Mouse (Mus musculus): Measurements from ENCODE around the gene Foxp4. TPM values are rescaled to one million over a fixed set of nuclear protein-coding genes. Genes with fewer than 3 reads are reported as not detected.

The Foxp4 gene
- total RNA-seq (2017) = 1.8 and 3.7 TPM in 2 replicates

GRCm38 (mm10) chr17:47924383-47925339 is at the start of gene Foxp4:
Gene Foxp4 (minus strand): TSS chr17:47924645.
- ATAC-seq (replicated peaks; ENCODE audit: low read depth, poor library complexity, severe bottlenecking) = peak; percentile 85

- peak; percentile 47 for ATAC-seq (replicated peaks; ENCODE audit: low read depth, poor library complexity, severe bottlenecking)
These were observed 49.4 kb upstream of the Foxp4 start for GRCm38 (mm10) chr17:47973563-47974472.

GRCm38 (mm10) chr17:47965885-47966505 is 41.5 kb upstream of the Foxp4 start:
- ATAC-seq (replicated peaks; ENCODE audit: low read depth, poor library complexity, severe bottlenecking) = no peak

GRCm38 (mm10) chr17:47958046-47958790 is 33.8 kb upstream of the Foxp4 start:
- no peak for ATAC-seq (replicated peaks; ENCODE audit: low read depth, poor library complexity, severe bottlenecking)

- ATAC-seq (replicated peaks; ENCODE audit: low read depth, poor library complexity, severe bottlenecking) = no peak
These were observed 32.0 kb upstream of the Foxp4 start for GRCm38 (mm10) chr17:47956486-47956885.

DNA sequence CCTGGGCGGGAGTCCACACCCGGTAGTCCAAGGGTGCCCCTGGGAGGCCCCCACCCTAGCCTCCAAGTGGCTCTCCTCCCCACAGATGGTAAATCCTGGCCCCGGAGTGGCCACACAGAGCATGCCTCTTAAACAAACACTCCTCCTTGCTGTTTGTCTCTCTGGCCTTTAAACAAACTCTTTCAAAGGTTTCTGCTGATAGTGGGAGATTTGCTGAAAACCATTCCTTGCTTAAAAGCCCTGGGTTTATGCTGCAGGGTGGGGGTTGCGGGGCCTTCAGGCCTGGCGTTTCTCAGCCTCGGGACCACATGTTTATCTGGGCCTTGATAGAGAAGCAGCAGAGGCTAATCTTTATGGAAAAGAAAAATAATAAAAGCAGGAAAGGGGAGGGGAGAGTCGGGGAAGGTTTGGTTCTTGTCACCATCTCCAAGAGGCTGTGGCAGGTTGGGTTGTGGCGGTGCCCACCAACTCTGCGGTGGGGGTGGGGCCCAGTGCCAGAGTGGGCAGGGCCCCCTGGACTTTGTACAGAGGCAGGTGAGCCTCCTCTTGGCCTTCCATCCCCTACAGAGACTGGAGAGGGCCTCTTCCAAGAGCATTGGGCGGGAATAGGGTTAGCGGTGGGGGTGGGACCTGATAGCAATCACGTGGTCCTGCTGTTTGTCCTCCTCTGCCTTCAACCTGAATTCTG is 30.8 kb upstream of the Foxp4 start:
- no peak for ATAC-seq (replicated peaks; ENCODE audit: low read depth, poor library complexity, severe bottlenecking)

DNA sequence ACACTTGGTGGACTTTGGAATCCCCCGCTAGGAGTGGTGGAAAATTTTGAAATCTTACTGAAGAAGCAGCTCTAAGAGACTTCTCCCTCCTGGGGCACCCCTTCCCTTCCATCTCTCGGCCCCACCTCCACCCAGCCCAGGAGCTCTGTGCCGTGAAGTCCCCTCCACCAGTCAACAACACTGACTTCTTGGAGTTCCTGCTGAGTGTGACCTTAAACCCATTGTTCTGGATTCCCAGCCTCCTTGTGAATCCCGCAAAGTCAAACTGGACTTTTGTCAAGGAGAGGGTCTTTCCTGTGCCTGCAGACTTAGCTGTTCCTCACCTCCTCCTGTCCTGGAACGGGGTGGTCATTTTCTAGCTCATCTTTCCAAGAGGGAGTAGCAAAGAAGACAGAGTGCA is 28.8 kb upstream of the Foxp4 start:
- no peak for ATAC-seq (replicated peaks; ENCODE audit: low read depth, poor library complexity, severe bottlenecking)

DNA sequence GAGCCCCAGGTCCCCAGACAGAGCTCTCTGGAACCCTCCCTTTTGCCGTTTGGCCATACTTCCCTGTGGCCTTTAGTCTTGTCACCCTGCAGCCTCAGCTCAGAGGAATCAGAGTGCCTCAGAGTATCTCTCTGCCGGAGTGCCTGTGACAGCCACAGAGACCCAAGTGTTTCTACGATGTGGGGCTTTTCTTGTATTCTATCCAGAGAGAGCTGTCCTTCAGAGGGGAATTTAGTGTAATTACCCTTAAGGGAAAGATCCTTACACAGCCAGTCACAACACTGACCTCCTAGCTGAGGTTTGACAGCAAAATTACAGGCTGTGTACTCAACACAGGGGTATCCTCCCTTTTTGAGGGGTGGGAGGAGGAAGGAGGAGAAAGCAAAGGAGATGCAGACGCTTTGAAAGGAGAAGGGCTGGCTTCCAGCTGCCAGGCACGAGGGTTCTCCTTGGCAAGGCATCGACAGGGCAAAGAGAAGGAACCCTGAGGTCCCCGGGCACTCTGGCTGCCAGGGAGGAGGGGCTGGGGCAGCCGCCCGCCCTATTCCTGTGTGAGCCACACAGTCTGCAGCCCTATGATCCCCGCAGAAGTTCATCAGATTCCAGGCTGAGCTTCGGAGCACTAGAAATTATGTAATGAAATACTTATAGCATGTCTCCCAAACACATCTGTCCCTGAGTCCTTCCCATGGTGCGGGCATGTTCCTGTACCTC is 28.1 kb upstream of the Foxp4 start:
- ATAC-seq (replicated peaks; ENCODE audit: low read depth, poor library complexity, severe bottlenecking) = peak; percentile 54; the same call in 1 of the 2 replicates

DNA sequence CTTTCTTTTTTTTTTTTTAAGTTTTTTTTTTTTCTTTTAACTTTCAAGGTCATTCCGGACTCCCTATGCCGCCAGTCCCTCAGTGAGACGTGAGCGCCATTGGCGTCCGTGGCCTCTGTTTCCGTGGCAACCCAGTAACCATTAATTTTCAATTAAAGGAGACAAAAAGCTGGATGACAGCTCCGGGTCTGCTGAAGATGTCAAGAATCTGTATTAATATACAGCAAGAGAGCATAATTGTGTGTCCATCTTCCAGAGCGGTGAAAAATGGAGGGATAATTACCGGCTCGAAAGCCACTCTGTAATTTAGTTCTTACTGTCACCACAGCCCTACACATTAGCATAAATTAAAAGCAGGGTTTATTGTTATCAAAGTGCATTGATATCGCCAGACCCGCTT is 27.0 kb upstream of the Foxp4 start:
- no peak for ATAC-seq (replicated peaks; ENCODE audit: low read depth, poor library complexity, severe bottlenecking)

DNA sequence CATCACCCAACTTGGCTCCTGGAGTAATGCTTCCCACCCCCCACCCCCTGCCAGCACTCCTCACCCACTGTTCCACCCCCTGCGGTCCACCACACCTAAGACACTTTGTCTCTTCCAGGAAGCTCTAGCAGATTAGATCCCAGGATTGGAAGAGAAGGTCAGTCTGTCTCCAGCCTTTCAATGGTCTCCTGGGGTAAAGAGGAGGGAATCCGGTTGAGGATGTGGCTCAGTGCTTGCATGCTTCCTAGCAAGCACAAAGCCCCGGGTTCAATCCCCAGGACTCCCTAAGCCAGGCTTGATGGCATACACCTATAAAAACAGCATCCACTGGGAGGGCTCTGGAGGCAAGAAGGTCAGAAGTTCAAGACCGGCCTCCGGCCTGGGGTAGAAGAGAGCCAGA is 26.4 kb upstream of the Foxp4 start:
- ATAC-seq (replicated peaks; ENCODE audit: low read depth, poor library complexity, severe bottlenecking) = no peak

GRCm38 (mm10) chr17:47949441-47949840 is 25.0 kb upstream of the Foxp4 start:
- no peak for ATAC-seq (replicated peaks; ENCODE audit: low read depth, poor library complexity, severe bottlenecking)

GRCm38 (mm10) chr17:47948753-47949152 is 24.3 kb upstream of the Foxp4 start:
- no peak for ATAC-seq (replicated peaks; ENCODE audit: low read depth, poor library complexity, severe bottlenecking)

DNA sequence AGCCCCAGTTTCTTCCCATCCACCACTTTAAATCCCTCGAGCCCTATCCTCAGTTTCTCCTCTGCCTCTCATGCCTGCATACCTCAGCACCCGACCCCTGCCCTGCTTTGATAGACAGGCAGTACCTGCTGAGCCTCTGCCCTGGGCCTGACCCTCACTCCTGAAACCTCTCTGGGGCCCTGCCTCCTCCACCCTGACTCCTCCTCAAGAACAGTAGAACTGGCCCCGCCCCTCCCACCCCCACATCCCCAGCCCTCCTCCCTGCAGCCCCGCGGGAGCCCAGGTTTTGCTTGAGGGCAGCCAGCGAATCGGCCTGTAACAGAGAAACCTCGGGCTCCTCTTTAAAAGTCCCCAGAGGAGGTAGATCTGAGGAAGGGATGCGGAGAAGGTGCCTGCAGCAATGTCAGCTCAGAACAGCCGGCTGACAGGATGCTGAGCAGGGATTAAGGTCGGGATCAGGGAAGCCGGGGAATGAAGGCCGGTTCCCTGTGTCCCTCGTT is 22.5 kb upstream of the Foxp4 start:
- ATAC-seq (replicated peaks; ENCODE audit: low read depth, poor library complexity, severe bottlenecking) = no peak

DNA sequence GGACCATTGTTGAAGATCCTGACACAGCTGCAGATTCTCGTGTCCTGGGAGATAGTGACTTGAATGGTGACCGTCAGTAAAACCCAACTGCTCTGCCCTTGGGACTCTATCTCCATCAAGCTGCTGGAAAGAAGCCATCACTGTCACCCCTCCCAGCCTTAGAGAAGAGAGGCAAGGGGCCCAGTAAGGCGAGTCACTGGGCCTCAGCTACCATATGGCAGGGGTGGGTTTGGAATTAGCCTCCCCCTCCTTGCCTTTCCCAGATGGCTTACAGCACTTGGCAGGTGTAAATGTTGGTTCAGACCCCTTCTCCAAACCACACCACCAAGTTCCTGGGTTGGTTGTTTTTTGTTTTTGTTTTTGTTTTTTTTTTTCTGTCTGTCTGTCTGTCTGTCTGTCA is 21.7 kb upstream of the Foxp4 start:
- no peak for ATAC-seq (replicated peaks; ENCODE audit: low read depth, poor library complexity, severe bottlenecking)

DNA sequence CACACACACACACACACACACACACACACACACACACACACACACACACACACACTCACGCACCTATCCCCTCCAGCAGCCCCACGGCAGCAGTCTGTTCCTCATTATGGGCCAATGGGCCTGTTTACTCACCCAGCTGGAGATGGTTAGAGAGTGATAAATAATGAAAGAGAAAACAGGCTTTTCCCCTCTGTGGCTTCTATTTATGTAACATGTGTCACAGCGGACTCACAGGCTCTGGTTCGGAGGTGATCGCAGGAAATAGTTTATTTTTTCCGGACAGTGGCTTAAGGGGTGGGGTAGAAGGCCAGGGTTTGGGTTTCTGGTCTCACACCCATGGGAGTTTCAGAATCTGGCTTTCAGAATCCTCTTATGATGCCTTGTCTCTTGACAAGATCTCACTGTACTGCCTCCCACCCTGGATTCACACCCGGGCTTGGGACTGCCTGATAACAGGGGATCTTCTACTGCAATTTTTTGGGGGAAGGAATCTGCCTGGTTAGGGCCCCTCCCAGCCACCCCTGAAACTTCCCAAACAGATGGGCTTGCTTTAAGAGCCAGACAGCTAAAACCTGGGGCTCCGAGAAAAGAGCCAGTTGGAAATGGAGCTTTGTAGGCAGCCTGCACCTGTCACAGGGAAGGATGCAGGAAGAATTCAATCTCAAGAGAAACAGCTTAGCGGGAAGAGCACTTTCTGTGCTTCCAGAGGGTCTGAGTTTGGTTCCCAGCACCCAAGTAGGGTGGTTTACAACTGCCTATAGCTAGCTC is 18.8 kb upstream of the Foxp4 start:
- peak; percentile 83 for ATAC-seq (replicated peaks; ENCODE audit: low read depth, poor library complexity, severe bottlenecking)

DNA sequence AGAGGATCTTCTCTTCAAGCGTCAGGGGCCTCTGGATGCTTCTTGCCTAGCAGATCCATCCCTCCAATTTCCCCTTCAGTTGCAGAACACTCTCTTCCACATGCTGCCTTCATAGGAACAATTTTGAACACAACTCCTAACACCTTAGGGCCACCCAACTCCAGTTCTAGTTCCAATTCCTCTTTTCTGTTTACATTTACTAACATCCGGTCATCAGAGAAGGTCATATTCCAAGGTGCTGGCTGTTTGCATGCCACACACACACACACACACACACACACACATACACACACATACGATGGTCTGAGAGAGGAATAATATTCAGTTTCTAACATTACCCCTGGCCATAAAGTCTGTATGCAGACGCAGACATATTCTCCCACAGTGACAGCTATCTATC is 17.6 kb upstream of the Foxp4 start:
- no peak for ATAC-seq (replicated peaks; ENCODE audit: low read depth, poor library complexity, severe bottlenecking)

GRCm38 (mm10) chr17:47938839-47939238 is 14.4 kb upstream of the Foxp4 start:
- ATAC-seq (replicated peaks; ENCODE audit: low read depth, poor library complexity, severe bottlenecking) = no peak

Measured in common myeloid progenitor, adult 5-6 weeks (primary cell).